Mouse (Mus musculus): ENCODE measurements around the gene Adamts17. TPM values are rescaled to one million over a fixed set of nuclear protein-coding genes. Genes with fewer than 3 reads are reported as not detected.

Gene Adamts17
- total and polyA plus RNA-seq, 2 experiments from 2014 or later = 2.9 to 9.0 TPM

- ATAC-seq (ENCODE audit: insufficient read depth, low read depth) (peak; percentile 77), DNase-seq (ENCODE audit: low spot score) (peak; percentile 81)
- Histone ChIP-seq H3K27ac (ENCODE audit: low read depth) (peak overlapping the region; percentile 87), H3K9me3 (replicated peaks; ENCODE audit: control insufficient read depth, low read length) (no peaks in the 10 kb centered on the region), H3K4me1 (ENCODE audit: control insufficient read depth, insufficient read depth) (peaks cover 17% of the 10 kb centered on the region), H3K27me3 (ENCODE audit: control insufficient read depth, insufficient read depth, low read length) (no peaks in the 10 kb centered on the region), H3K36me3 (replicated peaks; ENCODE audit: control insufficient read depth, insufficient read depth, low read length) (no peaks in the 10 kb centered on the region), H3K4me3 (ENCODE audit: low read depth, low read length) (no peak overlapping the region), H3K4me2 (ENCODE audit: low read depth, low read length) (no peak overlapping the region), H3K9ac (replicated peaks; ENCODE audit: low read depth, low read length) (no peak overlapping the region)
- no peak for TF ChIP-seq CTCF (IDR thresholded peaks at IDR 0.05; ENCODE audit: low read depth)
- no peak; the same call in 1 of the 2 replicates for TF ChIP-seq EP300 (IDR thresholded peaks at IDR 0.05; ENCODE audit: low read depth)
- WGBS = 17% methylated on average over 8 of the region's 8 CpGs
These were observed 116.0 kb downstream of the Adamts17 start for GRCm38 (mm10) chr7:66955455-66955919.

GRCm38 (mm10) chr7:66955978-66956377 lies 116.4 kb downstream of the Adamts17 start:
- peak; percentile 94 for DNase-seq (ENCODE audit: low spot score)
- Histone ChIP-seq H3K36me3 (replicated peaks; ENCODE audit: control insufficient read depth, insufficient read depth, low read length) (no peaks in the 10 kb centered on the region), H3K9ac (replicated peaks; ENCODE audit: low read depth, low read length) (no peak overlapping the region), H3K27ac (ENCODE audit: low read depth) (peak overlapping the region; percentile 87), H3K4me3 (ENCODE audit: low read depth, low read length) (no peak overlapping the region), H3K4me1 (ENCODE audit: control insufficient read depth, insufficient read depth) (peaks cover 21% of the 10 kb centered on the region), H3K4me2 (ENCODE audit: low read depth, low read length) (no peak overlapping the region), H3K9me3 (replicated peaks; ENCODE audit: control insufficient read depth, low read length) (no peaks in the 10 kb centered on the region), H3K27me3 (ENCODE audit: control insufficient read depth, insufficient read depth, low read length) (no peaks in the 10 kb centered on the region)
- no peak for TF ChIP-seq CTCF (IDR thresholded peaks at IDR 0.05; ENCODE audit: low read depth)
- TF ChIP-seq EP300 (IDR thresholded peaks at IDR 0.05; ENCODE audit: low read depth) = peak; percentile 66; the same call in 1 of the 2 replicates
- 3% methylated on average over 2 of the region's 2 CpGs for WGBS
- ATAC-seq (ENCODE audit: insufficient read depth, low read depth) = peak; percentile 97

GRCm38 (mm10) chr7:66957764-66958163 lies 118.2 kb downstream of the Adamts17 start:
- no peak for TF ChIP-seq EP300 (IDR thresholded peaks at IDR 0.05; ENCODE audit: low read depth)
- no peak for TF ChIP-seq CTCF (IDR thresholded peaks at IDR 0.05; ENCODE audit: low read depth)
- ATAC-seq (ENCODE audit: insufficient read depth, low read depth) (no peak), DNase-seq (ENCODE audit: low spot score) (no peak)
- H3K4me2 ChIP-seq (ENCODE audit: low read depth, low read length) = no peak overlapping the region
- H3K36me3 ChIP-seq (replicated peaks; ENCODE audit: control insufficient read depth, insufficient read depth, low read length) = no peaks in the 10 kb centered on the region
- no peak overlapping the region for H3K9ac ChIP-seq (replicated peaks; ENCODE audit: low read depth, low read length)
- no peaks in the 10 kb centered on the region for H3K9me3 ChIP-seq (replicated peaks; ENCODE audit: control insufficient read depth, low read length)
- no peak overlapping the region for H3K4me3 ChIP-seq (ENCODE audit: low read depth, low read length)
- H3K27ac ChIP-seq (ENCODE audit: low read depth) = no peak overlapping the region
- WGBS = 89% methylated on average over 7 of the region's 7 CpGs
- H3K27me3 ChIP-seq (ENCODE audit: control insufficient read depth, insufficient read depth, low read length) = no peaks in the 10 kb centered on the region
- H3K4me1 ChIP-seq (ENCODE audit: control insufficient read depth, insufficient read depth) = peaks cover 24% of the 10 kb centered on the region

GRCm38 (mm10) chr7:66960246-66961033 lies 120.9 kb downstream of the Adamts17 start:
- Histone ChIP-seq H3K9ac (replicated peaks; ENCODE audit: low read depth, low read length) (no peak overlapping the region), H3K4me3 (ENCODE audit: low read depth, low read length) (no peak overlapping the region), H3K4me1 (ENCODE audit: control insufficient read depth, insufficient read depth) (peaks cover 20% of the 10 kb centered on the region), H3K9me3 (replicated peaks; ENCODE audit: control insufficient read depth, low read length) (no peaks in the 10 kb centered on the region), H3K4me2 (ENCODE audit: low read depth, low read length) (no peak overlapping the region), H3K27me3 (ENCODE audit: control insufficient read depth, insufficient read depth, low read length) (no peaks in the 10 kb centered on the region), H3K27ac (ENCODE audit: low read depth) (no peak overlapping the region), H3K36me3 (replicated peaks; ENCODE audit: control insufficient read depth, insufficient read depth, low read length) (no peaks in the 10 kb centered on the region)
- TF ChIP-seq CTCF (IDR thresholded peaks at IDR 0.05; ENCODE audit: low read depth) (no peak), EP300 (IDR thresholded peaks at IDR 0.05; ENCODE audit: low read depth) (no peak)
- WGBS = 62% methylated on average over 8 of the region's 8 CpGs
- ATAC-seq (ENCODE audit: insufficient read depth, low read depth) (no peak), DNase-seq (ENCODE audit: low spot score) (no peak)

GRCm38 (mm10) chr7:66962736-66963135 lies 123.2 kb downstream of the Adamts17 start:
- ATAC-seq (ENCODE audit: insufficient read depth, low read depth) (no peak), DNase-seq (ENCODE audit: low spot score) (no peak)
- no peak for TF ChIP-seq EP300 (IDR thresholded peaks at IDR 0.05; ENCODE audit: low read depth)
- Histone ChIP-seq H3K4me3 (ENCODE audit: low read depth, low read length) (no peak overlapping the region), H3K36me3 (replicated peaks; ENCODE audit: control insufficient read depth, insufficient read depth, low read length) (no peaks in the 10 kb centered on the region), H3K27ac (ENCODE audit: low read depth) (no peak overlapping the region), H3K4me1 (ENCODE audit: control insufficient read depth, insufficient read depth) (peaks cover 15% of the 10 kb centered on the region), H3K4me2 (ENCODE audit: low read depth, low read length) (no peak overlapping the region), H3K27me3 (ENCODE audit: control insufficient read depth, insufficient read depth, low read length) (no peaks in the 10 kb centered on the region), H3K9ac (replicated peaks; ENCODE audit: low read depth, low read length) (no peak overlapping the region), H3K9me3 (replicated peaks; ENCODE audit: control insufficient read depth, low read length) (no peaks in the 10 kb centered on the region)
- WGBS = 84% methylated on average over 10 of the region's 10 CpGs
